Mouse (Mus musculus): Measurements from ENCODE around the gene Tm4sf4.

Gene Tm4sf4

DNA sequence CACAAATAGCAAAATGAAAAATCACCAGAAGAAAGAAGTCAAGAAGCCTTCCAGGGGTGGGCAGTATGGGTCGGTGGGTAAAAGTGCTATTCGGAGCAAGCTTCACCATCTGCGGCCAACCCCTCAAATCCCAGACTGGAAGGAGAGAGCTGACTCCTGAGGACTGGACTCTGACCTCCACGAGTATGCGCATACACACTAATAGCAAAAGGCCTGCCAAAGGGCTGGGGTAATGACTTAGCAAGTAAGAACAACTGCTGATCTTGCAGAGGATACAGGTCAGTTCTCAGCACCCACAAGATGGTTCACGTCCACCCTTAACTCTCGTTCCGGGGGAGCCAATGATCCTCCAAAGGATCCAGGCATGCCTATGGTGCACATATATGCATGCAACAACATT lies 49.3 kb downstream of the Tm4sf4 start:
- DNase-seq (ENCODE audit: inconsistent ontology term) = no peak

DNA sequence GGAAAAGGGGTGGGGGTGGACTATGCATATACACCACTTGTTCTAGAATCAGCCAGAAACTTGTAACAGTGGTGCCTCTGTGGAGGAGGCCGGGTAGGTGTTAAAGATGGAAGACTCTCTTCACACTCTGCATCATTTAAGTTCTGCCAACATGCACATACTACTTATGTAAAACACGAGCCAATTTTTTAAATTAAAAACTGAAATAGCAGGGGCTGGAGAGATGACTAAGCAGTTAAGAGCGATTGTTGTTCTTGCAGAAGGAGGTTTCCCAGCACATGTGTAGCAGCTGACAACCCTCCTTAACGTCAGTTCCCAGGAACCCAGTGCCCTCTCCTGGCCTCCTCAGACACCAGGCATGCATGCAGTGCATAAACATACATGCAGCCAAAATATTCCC lies 55.5 kb downstream of the Tm4sf4 start:
- DNase-seq (ENCODE audit: inconsistent ontology term) = no peak

DNA sequence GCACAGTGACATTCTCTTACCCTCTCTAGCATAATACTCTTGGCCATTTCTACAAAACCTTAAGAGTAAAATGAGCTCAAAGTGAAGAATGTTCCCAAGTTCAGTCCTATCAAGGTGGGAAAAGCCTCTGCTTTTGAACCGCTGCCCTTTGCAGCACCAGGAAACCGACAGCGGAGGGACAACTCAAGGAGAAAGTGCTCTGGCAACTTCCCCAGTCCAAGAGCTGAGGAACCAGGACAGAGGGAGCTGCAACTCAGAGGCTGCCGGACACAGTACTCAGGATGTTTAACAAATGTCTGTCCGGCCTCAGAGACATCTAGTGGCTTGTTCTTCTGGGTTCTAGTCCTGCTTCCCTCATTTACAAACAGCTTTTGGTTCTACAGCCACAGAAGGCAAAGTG lies 56.9 kb downstream of the Tm4sf4 start:
- DNase-seq (ENCODE audit: inconsistent ontology term) = no peak

DNA sequence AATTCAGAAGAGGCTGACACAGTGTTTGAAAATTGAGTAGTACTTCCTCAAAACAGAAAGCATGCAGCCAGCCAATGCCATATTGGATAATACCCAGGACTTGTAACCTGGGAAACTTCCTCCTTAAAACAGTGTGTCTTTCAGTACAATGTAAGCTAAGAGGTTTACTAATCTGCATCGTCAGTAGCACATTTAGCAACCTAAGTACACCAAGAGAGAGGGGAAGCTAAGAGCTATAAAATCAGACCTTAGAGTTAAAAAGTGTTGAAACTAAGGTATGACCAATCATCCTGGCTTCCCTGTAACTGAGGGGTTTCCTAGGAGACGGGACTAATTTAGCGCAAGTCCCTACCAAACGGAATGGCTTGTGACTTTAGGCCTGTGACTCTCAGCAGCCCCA lies 61.0 kb downstream of the Tm4sf4 start:
- no peak for DNase-seq (ENCODE audit: inconsistent ontology term)

DNA sequence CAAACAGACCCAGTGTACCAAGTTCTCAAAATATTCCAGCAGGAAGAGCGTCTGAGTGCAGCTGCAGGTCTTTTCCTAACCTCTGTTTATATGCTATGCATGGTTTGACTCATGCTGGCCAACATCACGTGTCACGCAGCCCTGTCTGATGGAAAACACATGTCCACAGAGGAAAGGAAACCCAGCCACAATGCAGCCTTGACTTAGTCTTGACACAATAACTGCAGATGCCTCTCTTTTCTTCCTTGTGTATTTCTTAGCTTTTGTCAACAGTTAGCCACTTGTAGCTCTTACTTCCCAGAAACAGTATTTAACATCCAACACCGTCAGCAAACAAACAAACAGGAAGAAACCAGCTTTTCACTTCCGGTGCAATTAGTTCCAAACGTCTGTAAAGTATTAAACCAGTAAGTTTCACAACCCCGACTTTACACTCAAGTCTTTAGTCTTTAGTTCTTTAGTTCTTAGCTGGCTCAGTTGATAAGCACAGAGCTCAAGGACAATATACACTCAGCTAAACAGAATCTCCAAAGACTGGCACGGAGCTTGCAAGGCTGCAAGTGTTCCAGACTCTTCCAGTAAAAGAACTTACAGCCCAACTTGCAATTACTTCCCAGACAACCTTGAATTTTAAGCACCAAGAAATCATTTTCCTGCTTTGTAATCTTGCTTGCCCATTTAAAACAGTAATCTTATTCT lies 62.5 kb downstream of the Tm4sf4 start:
- no peak for DNase-seq (ENCODE audit: inconsistent ontology term)

Data from Muller cell, postnatal 12 days (primary cell).